Mouse (Mus musculus): ENCODE data around the gene Btbd9. TPM values are rescaled to one million over a fixed set of nuclear protein-coding genes. Genes with fewer than 3 reads are reported as not detected.

The Btbd9 gene
- polyA plus RNA-seq, 1 experiment, result 21.0 TPM

DNA sequence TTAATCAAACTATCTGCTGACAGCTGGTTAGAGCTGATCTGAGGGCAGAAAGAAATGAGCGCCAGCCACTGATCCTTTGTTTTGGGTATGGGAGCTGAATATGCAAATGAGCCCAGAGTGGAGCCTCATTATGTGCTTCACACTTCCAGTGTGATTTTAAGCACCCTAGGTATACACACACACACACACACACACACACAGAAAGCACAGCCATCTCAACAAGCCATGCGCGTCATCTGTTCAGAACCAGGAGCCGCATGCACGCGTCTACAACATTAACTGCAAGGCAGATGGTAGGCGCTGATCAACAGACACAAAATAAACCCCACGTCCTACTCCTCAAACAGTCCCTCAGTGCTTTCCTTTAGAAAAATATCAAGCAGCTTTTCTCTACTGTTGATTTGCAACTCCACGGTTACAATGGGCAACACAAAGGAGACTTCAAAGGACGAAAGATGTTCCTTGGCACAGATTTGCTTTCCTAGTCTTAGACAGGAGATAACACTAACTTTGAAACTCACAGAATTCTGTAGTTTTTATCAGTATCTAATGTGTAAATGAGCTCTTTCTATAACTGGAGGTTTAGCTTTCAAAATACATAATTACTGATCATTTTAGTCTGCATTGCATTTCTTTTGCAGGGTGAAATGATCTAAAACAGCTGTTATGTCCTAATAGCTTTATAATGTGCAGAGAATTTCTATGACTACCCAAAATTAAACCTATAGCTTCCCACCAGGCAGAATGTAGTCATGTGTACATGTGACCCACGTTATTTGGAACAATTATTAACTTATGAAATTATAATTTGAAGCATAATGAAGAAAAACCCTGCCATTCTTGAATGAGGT is 78.5 kb downstream of the Btbd9 start:
- Histone ChIP-seq H3K4me1 (ENCODE audit: control insufficient read depth, insufficient read depth, low read length) (no peaks in the 10 kb centered on the region), H3K27ac (ENCODE audit: control insufficient read depth, insufficient read depth, low read depth, low read length, poor library complexity) (no peak overlapping the region), H3K4me3 (replicated peaks; ENCODE audit: control insufficient read depth, low read depth, low read length) (no peak overlapping the region)
- WGBS, result 89% methylated on average over 11 of the region's 11 CpGs
- TF ChIP-seq CTCF (IDR thresholded peaks at IDR 0.05; ENCODE audit: control insufficient read depth, insufficient read depth, low read length) (no peak), POLR2A (IDR thresholded peaks at IDR 0.05; ENCODE audit: borderline replicate concordance, control insufficient read depth, low read depth, low read length) (no peak)

DNA sequence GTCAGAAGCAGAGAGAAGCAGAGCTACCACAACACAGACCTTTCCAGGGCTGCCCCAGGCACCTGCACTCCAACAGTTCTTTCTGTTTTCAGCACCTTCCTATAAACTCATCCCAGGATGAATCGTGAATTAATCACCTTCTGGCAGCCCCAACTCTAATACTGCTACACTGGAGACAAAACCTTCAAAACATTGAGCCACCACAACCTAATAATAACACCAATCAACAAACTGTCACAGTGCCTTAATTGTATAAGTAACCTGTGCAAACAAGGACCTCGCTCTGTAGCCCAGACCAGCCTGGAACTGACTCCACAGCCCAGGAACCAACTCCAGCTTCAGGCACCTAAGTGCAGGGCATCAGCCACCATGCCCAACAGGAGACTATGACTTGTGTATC is 80.7 kb downstream of the Btbd9 start:
- H3K4me3 ChIP-seq (replicated peaks; ENCODE audit: control insufficient read depth, low read depth, low read length), result no peak overlapping the region
- no peaks in the 10 kb centered on the region for H3K4me1 ChIP-seq (ENCODE audit: control insufficient read depth, insufficient read depth, low read length)
- TF ChIP-seq CTCF (IDR thresholded peaks at IDR 0.05; ENCODE audit: control insufficient read depth, insufficient read depth, low read length) (no peak), POLR2A (IDR thresholded peaks at IDR 0.05; ENCODE audit: borderline replicate concordance, control insufficient read depth, low read depth, low read length) (no peak)
- no peak overlapping the region for H3K27ac ChIP-seq (ENCODE audit: control insufficient read depth, insufficient read depth, low read depth, low read length, poor library complexity)
- WGBS, result 86% methylated on average over 2 of the region's 2 CpGs

DNA sequence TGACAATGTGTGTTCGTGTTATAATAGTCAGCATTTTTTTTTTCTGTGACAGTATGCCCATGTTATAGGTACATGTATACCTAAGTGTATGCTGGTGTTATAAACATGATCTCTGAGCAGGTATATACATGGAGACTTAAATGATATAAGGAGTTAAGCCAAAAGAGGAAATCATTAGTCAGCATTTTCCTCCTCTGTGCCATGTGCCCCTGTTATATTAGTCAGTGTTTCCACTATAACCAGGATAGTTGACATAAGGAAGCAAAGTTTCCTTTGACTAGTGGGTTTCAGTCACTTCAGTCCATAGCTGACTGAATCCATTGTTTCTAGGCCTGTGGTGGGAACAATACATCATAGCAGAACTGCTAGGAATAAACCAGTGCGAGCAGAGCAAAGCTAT is 81.1 kb downstream of the Btbd9 start:
- H3K4me3 ChIP-seq (replicated peaks; ENCODE audit: control insufficient read depth, low read depth, low read length), result no peak overlapping the region
- H3K4me1 ChIP-seq (ENCODE audit: control insufficient read depth, insufficient read depth, low read length), result no peaks in the 10 kb centered on the region
- TF ChIP-seq POLR2A (IDR thresholded peaks at IDR 0.05; ENCODE audit: borderline replicate concordance, control insufficient read depth, low read depth, low read length) (no peak), CTCF (IDR thresholded peaks at IDR 0.05; ENCODE audit: control insufficient read depth, insufficient read depth, low read length) (no peak)
- no peak overlapping the region for H3K27ac ChIP-seq (ENCODE audit: control insufficient read depth, insufficient read depth, low read depth, low read length, poor library complexity)
- 85% methylated on average over 2 of the region's 2 CpGs for WGBS

DNA sequence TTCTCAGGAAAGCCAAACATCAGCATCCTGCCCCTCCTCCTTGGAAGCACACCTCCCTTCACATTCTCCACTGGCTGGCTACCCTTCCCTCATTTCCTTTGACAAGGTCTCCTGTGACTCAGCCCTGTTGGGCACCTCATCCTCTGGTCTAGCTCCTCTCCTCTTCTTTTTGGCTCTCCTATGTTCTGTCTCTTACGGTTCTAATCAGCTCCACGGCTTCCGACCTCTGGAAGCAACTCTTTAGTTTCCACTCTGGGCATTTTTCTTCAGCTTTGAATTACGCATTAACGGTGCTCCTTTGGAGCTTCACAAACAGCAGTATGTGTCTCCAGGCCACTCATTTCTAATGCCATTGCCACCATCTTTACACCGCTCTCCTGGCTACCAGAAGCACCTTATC is 82.8 kb downstream of the Btbd9 start:
- Histone ChIP-seq H3K4me3 (replicated peaks; ENCODE audit: control insufficient read depth, low read depth, low read length) (no peak overlapping the region), H3K4me1 (ENCODE audit: control insufficient read depth, insufficient read depth, low read length) (no peaks in the 10 kb centered on the region), H3K27ac (ENCODE audit: control insufficient read depth, insufficient read depth, low read depth, low read length, poor library complexity) (no peak overlapping the region)
- 97% methylated on average over 6 of the region's 6 CpGs for WGBS
- TF ChIP-seq POLR2A (IDR thresholded peaks at IDR 0.05; ENCODE audit: borderline replicate concordance, control insufficient read depth, low read depth, low read length), result no peak
- TF ChIP-seq CTCF (IDR thresholded peaks at IDR 0.05; ENCODE audit: control insufficient read depth, insufficient read depth, low read length), result no peak

- Histone ChIP-seq H3K4me1 (ENCODE audit: control insufficient read depth, insufficient read depth, low read length) (no peaks in the 10 kb centered on the region), H3K4me3 (replicated peaks; ENCODE audit: control insufficient read depth, low read depth, low read length) (no peak overlapping the region), H3K27ac (ENCODE audit: control insufficient read depth, insufficient read depth, low read depth, low read length, poor library complexity) (no peak overlapping the region)
- 90% methylated on average over 5 of the region's 5 CpGs for WGBS
- no peak for TF ChIP-seq POLR2A (IDR thresholded peaks at IDR 0.05; ENCODE audit: borderline replicate concordance, control insufficient read depth, low read depth, low read length)
- TF ChIP-seq CTCF (IDR thresholded peaks at IDR 0.05; ENCODE audit: control insufficient read depth, insufficient read depth, low read length), result no peak
Observed at GRCm38 (mm10) chr17:30492191-30492590, 84.1 kb downstream of the Btbd9 start.

DNA sequence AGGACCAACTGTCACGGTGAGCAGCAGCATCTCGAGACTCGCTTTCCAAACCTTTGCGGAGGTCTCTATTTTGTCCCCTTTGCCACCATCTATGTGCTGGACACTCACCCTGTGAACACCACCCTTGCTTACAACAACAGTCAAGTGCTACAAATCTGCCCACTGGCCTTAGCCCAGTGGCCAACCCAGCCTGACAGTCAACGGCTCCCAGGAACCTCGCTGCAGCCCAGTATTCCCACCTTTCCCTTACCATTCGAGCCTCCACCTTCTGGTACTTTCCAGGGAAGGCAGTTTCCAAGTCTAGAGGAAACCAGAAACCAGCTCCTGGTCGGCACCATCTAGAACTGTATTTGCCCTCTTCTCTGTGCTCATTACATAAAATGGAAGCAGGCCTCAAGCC is 84.7 kb downstream of the Btbd9 start:
- WGBS, result 91% methylated on average over 8 of the region's 8 CpGs
- no peak for TF ChIP-seq CTCF (IDR thresholded peaks at IDR 0.05; ENCODE audit: control insufficient read depth, insufficient read depth, low read length)
- Histone ChIP-seq H3K4me3 (replicated peaks; ENCODE audit: control insufficient read depth, low read depth, low read length) (no peak overlapping the region), H3K4me1 (ENCODE audit: control insufficient read depth, insufficient read depth, low read length) (no peaks in the 10 kb centered on the region), H3K27ac (ENCODE audit: control insufficient read depth, insufficient read depth, low read depth, low read length, poor library complexity) (no peak overlapping the region)

DNA sequence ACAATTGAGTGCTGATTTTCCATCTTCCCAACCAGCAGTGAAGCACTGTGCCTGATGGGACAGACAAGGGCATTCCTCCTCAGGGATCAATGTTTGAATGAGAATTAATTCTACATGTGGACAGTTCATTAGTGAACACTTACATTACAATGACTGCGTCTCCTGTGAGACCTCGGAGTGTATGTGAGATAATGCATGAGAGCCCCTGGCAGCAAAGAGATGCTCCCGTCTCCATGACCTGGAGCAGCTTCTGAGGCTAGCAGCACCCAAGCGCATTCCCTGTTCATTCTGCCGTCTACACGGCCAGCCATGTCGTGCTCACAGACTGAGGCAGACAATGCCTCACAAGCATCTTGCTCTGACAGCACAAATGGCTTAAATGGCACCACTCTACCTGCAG is 85.7 kb downstream of the Btbd9 start:
- WGBS, result 92% methylated on average over 7 of the region's 7 CpGs
- no peak for TF ChIP-seq CTCF (IDR thresholded peaks at IDR 0.05; ENCODE audit: control insufficient read depth, insufficient read depth, low read length)
- TF ChIP-seq POLR2A (IDR thresholded peaks at IDR 0.05; ENCODE audit: borderline replicate concordance, control insufficient read depth, low read depth, low read length), result no peak
- no peaks in the 10 kb centered on the region for H3K4me1 ChIP-seq (ENCODE audit: control insufficient read depth, insufficient read depth, low read length)
- no peak overlapping the region for H3K27ac ChIP-seq (ENCODE audit: control insufficient read depth, insufficient read depth, low read depth, low read length, poor library complexity)
- no peak overlapping the region for H3K4me3 ChIP-seq (replicated peaks; ENCODE audit: control insufficient read depth, low read depth, low read length)

- WGBS, result 82% methylated on average over 5 of the region's 5 CpGs
- H3K4me3 ChIP-seq (replicated peaks; ENCODE audit: control insufficient read depth, low read depth, low read length), result no peak overlapping the region
- no peak overlapping the region for H3K27ac ChIP-seq (ENCODE audit: control insufficient read depth, insufficient read depth, low read depth, low read length, poor library complexity)
- TF ChIP-seq POLR2A (IDR thresholded peaks at IDR 0.05; ENCODE audit: borderline replicate concordance, control insufficient read depth, low read depth, low read length), result no peak
- no peak for TF ChIP-seq CTCF (IDR thresholded peaks at IDR 0.05; ENCODE audit: control insufficient read depth, insufficient read depth, low read length)
- H3K4me1 ChIP-seq (ENCODE audit: control insufficient read depth, insufficient read depth, low read length), result no peaks in the 10 kb centered on the region
Observed at GRCm38 (mm10) chr17:30490086-30490485, 86.2 kb downstream of the Btbd9 start.

DNA sequence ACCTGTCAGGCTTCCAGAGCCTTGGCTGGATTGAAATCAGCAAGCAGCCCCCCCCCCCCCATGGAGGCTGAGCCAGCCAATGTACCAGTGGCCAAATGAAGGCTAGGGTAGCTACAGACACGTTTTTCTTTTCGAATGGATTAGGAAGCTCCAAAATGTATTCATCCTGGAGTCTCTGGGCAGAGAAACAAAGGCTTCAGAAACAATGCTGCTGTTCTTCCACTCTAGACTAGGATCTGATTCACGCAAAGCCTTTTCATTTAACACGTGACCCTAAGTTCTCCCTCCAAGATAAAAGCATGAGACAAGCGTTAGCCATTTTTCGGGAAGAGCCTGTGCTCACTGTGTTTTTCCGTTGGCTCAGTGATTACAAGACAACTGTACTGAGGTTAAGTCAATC is 86.7 kb downstream of the Btbd9 start:
- TF ChIP-seq CTCF (IDR thresholded peaks at IDR 0.05; ENCODE audit: control insufficient read depth, insufficient read depth, low read length) (no peak), POLR2A (IDR thresholded peaks at IDR 0.05; ENCODE audit: borderline replicate concordance, control insufficient read depth, low read depth, low read length) (no peak)
- Histone ChIP-seq H3K27ac (ENCODE audit: control insufficient read depth, insufficient read depth, low read depth, low read length, poor library complexity) (no peak overlapping the region), H3K4me1 (ENCODE audit: control insufficient read depth, insufficient read depth, low read length) (no peaks in the 10 kb centered on the region; the same call in 1 of the 2 replicates), H3K4me3 (replicated peaks; ENCODE audit: control insufficient read depth, low read depth, low read length) (no peak overlapping the region)
- 88% methylated on average over 7 of the region's 7 CpGs for WGBS
